Mouse (Mus musculus) heart, postnatal 10 days (tissue): ENCODE data around the gene Olfr514. TPM values are rescaled to one million over a fixed set of nuclear protein-coding genes. Genes with fewer than 3 reads are reported as not detected.

Experiments used
- DNase-seq, 2 experiments: peaks; one replicate each; pipeline ENCODE4 v3.0.0; 2021
- intact Hi-C: fragments of 180-260 bp; cut with DNase I; formaldehyde crosslinking; loops from one replicate; pipeline ENCODE4 v1.15.1; 2025
- total RNA-seq, 2 experiments: library from RNA; stranded (reverse); gene quantifications; 2 replicates each; pipeline ENCODE4 v1.2.3; 2021

Gene Olfr514
- total RNA-seq: not detected

- intact Hi-C loops: no loop called here
Measured at GRCm38 (mm10) chr7:108825897-108826296, at the start of gene Olfr514. Olfr514 (minus strand) TSS chr7:108825997.

GRCm38 (mm10) chr7:108872279-108872678, 46.5 kb upstream of the Olfr514 start, which contains the start of gene Olfr517:
Olfr517 (minus strand) TSS chr7:108872379.
- DNase-seq: no peak
- intact Hi-C loops: no loop called here

More at GRCm38 (mm10) chr7:108825897-108826296, at the start of gene Olfr514:
- no peak for DNase-seq

GRCm38 (mm10) chr7:108850429-108850828, 24.6 kb upstream of the Olfr514 start, which contains the start of gene Olfr516:
Olfr516 (minus strand) TSS chr7:108850529.
- no peak for DNase-seq
- intact Hi-C loops: loop anchor here (5.0 kb wide), 1 partner anchor 82 kb away; the partner anchor contains the start of genes Eif3f and Nlrp10

GRCm38 (mm10) chr7:108814593-108815215, 11.1 kb downstream of the Olfr514 start:
- peak; percentile 21 to 41 for DNase-seq
- intact Hi-C loops: loop anchor here (1.0 kb wide), 2 partner anchors 120 to 214 kb away; partner anchors contain the start of gene Eif3f

GRCm38 (mm10) chr7:108797205-108797933, 28.4 kb downstream of the Olfr514 start:
- DNase-seq: no peak
- intact Hi-C loops: no loop called here

Other genes starting within 250 kb of the Olfr514 start
- gene Olfr506, start 215.2 kb downstream of the Olfr514 start, total RNA-seq: not detected
- not detected for gene Olfr507, start 204.2 kb downstream of the Olfr514 start, total RNA-seq
- gene Olfr508, start 196.0 kb downstream of the Olfr514 start, total RNA-seq: not detected
- gene Olfr509, start 174.1 kb downstream of the Olfr514 start, total RNA-seq: not detected
- gene Olfr510, start 159.6 kb downstream of the Olfr514 start, total RNA-seq: not detected
- not detected for gene Olfr512, start 112.7 kb downstream of the Olfr514 start, total RNA-seq
- not detected for gene Olfr513, start 75.0 kb downstream of the Olfr514 start, total RNA-seq
- not detected for gene Olfr516, start 24.5 kb upstream of the Olfr514 start, total RNA-seq
- not detected for gene Olfr517, start 46.4 kb upstream of the Olfr514 start, total RNA-seq
- gene Olfr518, start 59.0 kb upstream of the Olfr514 start, total RNA-seq: not detected
- not detected for gene Olfr519, start 68.4 kb upstream of the Olfr514 start, total RNA-seq
- 10 to 100 TPM; 13.7 to 19.5 TPM for gene Nlrp10, start 104.2 kb upstream of the Olfr514 start, total RNA-seq
- 100 to 1,000 TPM; 112 to 117 TPM for gene Eif3f, start 108.4 kb upstream of the Olfr514 start, total RNA-seq
- gene Tub, start 124.3 kb upstream of the Olfr514 start, total RNA-seq: under 1 TPM; 0.50 to 0.53 TPM